In genomic region chr14:75832982-75833381, GRCm38 (mm10) we compare ENCODE assay signal across 8 mouse cellular contexts. TPM values are rescaled to one million over a fixed set of nuclear protein-coding genes. Genes with fewer than 3 reads are reported as not detected.
DNase-seq lines count a peak whose midpoint lies in the region; ATAC-seq and TF ChIP-seq lines count a peak whose summit lies in the region.

No protein-coding gene starts in this region.

- H3K4me1 ChIP-seq in heart, postnatal 0 days (ENCODE audit: control insufficient read depth, insufficient read depth) = peaks cover 46% of the 10 kb centered on the region
- H3K4me1 ChIP-seq in embryonic facial prominence, embryonic 15.5 days = peaks cover 40% of the 10 kb centered on the region
- peaks cover 8% of the 10 kb centered on the region for H3K4me1 ChIP-seq in midbrain, postnatal 0 days (ENCODE audit: insufficient read depth, low read length)

- no peaks in the 10 kb centered on the region for H3K27me3 ChIP-seq in heart, postnatal 0 days (ENCODE audit: control insufficient read depth, insufficient read depth, low read length)
- H3K27me3 ChIP-seq in embryonic facial prominence, embryonic 15.5 days = peaks cover 12% of the 10 kb centered on the region; the same call in 1 of the 2 replicates
- H3K27me3 ChIP-seq in midbrain, postnatal 0 days (ENCODE audit: insufficient read depth, low read length) = peaks cover 6% of the 10 kb centered on the region

- 49% methylated on average over 4 of the region's 4 CpGs for WGBS in heart, postnatal 0 days
- WGBS in embryonic facial prominence, embryonic 15.5 days = 33% methylated on average over 4 of the region's 4 CpGs
- 15% methylated on average over 4 of the region's 4 CpGs for WGBS in midbrain, postnatal 0 days

- H3K9ac ChIP-seq in heart, postnatal 0 days (replicated peaks; ENCODE audit: low read depth, low read length) = 0 out of 2 replicates have a peak overlapping the region, but pooled peaks have one; percentile 93
- no peak overlapping the region for H3K9ac ChIP-seq in embryonic facial prominence, embryonic 15.5 days
- H3K9ac ChIP-seq in midbrain, postnatal 0 days (replicated peaks; ENCODE audit: low read length, poor library complexity, severe bottlenecking) = no peak overlapping the region

- no peak for TF ChIP-seq EP300 in heart, postnatal 0 days (IDR thresholded peaks at IDR 0.05; ENCODE audit: low read depth)

- H3K4me3 ChIP-seq in heart, postnatal 0 days (ENCODE audit: low read depth, low read length) = peak overlapping the region; percentile 49
- H3K4me3 ChIP-seq in embryonic facial prominence, embryonic 15.5 days (replicated peaks) = peak overlapping the region; percentile 47; the same call in 1 of the 2 replicates
- H3K4me3 ChIP-seq in midbrain, postnatal 0 days (ENCODE audit: low read depth, low read length) = no peak overlapping the region

- no peak for DNase-seq in heart, postnatal 0 days (ENCODE audit: low spot score)
- DNase-seq in heart, postnatal 4 days = no peak
- DNase-seq in kidney, postnatal 36 days = peak; percentile 56 to 76
- peak; percentile 37 for DNase-seq in midbrain, postnatal 0 days (ENCODE audit: low spot score)
- no peak for DNase-seq in frontal cortex, adult 2 months (ENCODE audit: extremely low spot score in 1 of 2, low spot score in 1 of 2)
- DNase-seq in right cerebral cortex, postnatal 4 days = no peak
- no peak for DNase-seq in adipocyte (ENCODE audit: low spot score)

- no peaks in the 10 kb centered on the region for H3K9me3 ChIP-seq in heart, postnatal 0 days (replicated peaks; ENCODE audit: control insufficient read depth, low read length)
- H3K9me3 ChIP-seq in embryonic facial prominence, embryonic 15.5 days (replicated peaks) = no peaks in the 10 kb centered on the region
- H3K9me3 ChIP-seq in midbrain, postnatal 0 days (ENCODE audit: low read length) = no peaks in the 10 kb centered on the region

- TF ChIP-seq CTCF in heart, postnatal 0 days (IDR thresholded peaks at IDR 0.05; ENCODE audit: low read depth) = no peak
- no peak for TF ChIP-seq CTCF in midbrain, postnatal 0 days (IDR thresholded peaks at IDR 0.05)

- H3K27ac ChIP-seq in heart, postnatal 0 days (ENCODE audit: low read depth) = peak overlapping the region; percentile 100
- no peak overlapping the region for H3K27ac ChIP-seq in embryonic facial prominence, embryonic 15.5 days (replicated peaks)
- H3K27ac ChIP-seq in midbrain, postnatal 0 days (ENCODE audit: low read depth, low read length) = no peak overlapping the region

- no peak for ATAC-seq in heart, postnatal 0 days (ENCODE audit: insufficient read depth, low read depth)
- ATAC-seq in embryonic facial prominence, embryonic 15.5 days (ENCODE audit: insufficient number of reproducible peaks, low FRiP score, low TSS enrichment, low read depth) = no peak
- ATAC-seq in midbrain, postnatal 0 days (ENCODE audit: low FRiP score) = no peak

- H3K4me2 ChIP-seq in heart, postnatal 0 days (ENCODE audit: low read depth, low read length) = peak overlapping the region; percentile 93
- peak overlapping the region; percentile 71; the same call in 1 of the 2 replicates for H3K4me2 ChIP-seq in embryonic facial prominence, embryonic 15.5 days (replicated peaks)
- H3K4me2 ChIP-seq in midbrain, postnatal 0 days (ENCODE audit: low read depth, low read length, poor library complexity, severe bottlenecking) = peak overlapping the region; percentile 87

- no peaks in the 10 kb centered on the region for H3K36me3 ChIP-seq in heart, postnatal 0 days (replicated peaks; ENCODE audit: control insufficient read depth, insufficient read depth, low read length)
- H3K36me3 ChIP-seq in embryonic facial prominence, embryonic 15.5 days = no peaks in the 10 kb centered on the region
- no peaks in the 10 kb centered on the region for H3K36me3 ChIP-seq in midbrain, postnatal 0 days (ENCODE audit: insufficient read depth, low read length)

RNA-seq across cellular contexts. Expression of gene Tpt1, which starts 11.9 kb away (rescaled TPM):
- 746 and 806 TPM in 2 replicates for total RNA-seq in heart, postnatal 0 days (2014; rRNA removed; ENCODE audit: low replicate concordance)
- polyA plus RNA-seq in heart, postnatal 0 days (2015; fragmentation: Nextera tagmentation; extraction: Ambion mirVana) = 1,059 and 1,111 TPM in 2 replicates
- 1,000 to 10,000 TPM; 3,223 to 3,331 TPM for total RNA-seq in heart, postnatal 4 days (2021)
- 1,119 and 1,203 TPM in 2 replicates for polyA plus RNA-seq in embryonic facial prominence, embryonic 15.5 days (2015; fragmentation: Nextera tagmentation; extraction: Ambion mirVana)
- 555 and 595 TPM in 2 replicates for total RNA-seq in midbrain, postnatal 0 days (2014; rRNA removed)
- 612 and 651 TPM in 2 replicates for polyA plus RNA-seq in midbrain, postnatal 0 days (2015; fragmentation: Nextera tagmentation; extraction: Ambion mirVana)
- polyA plus RNA-seq in frontal cortex, adult 2 months (2012; rRNA removed) = 908 and 941 TPM in 2 replicates

RNA-seq across cellular contexts. Expression of gene Slc25a30, which starts 46.1 kb away (rescaled TPM):
- 39.0 and 39.2 TPM in 2 replicates for total RNA-seq in heart, postnatal 0 days (2014; rRNA removed; ENCODE audit: low replicate concordance)
- polyA plus RNA-seq in heart, postnatal 0 days (2015; fragmentation: Nextera tagmentation; extraction: Ambion mirVana) = 6.2 and 6.3 TPM in 2 replicates
- total RNA-seq in heart, postnatal 4 days (2021) = 10 to 100 TPM; 17.5 to 20.3 TPM
- 3.5 and 3.8 TPM in 2 replicates for polyA plus RNA-seq in embryonic facial prominence, embryonic 15.5 days (2015; fragmentation: Nextera tagmentation; extraction: Ambion mirVana)
- 9.6 and 17.1 TPM in 2 replicates for total RNA-seq in midbrain, postnatal 0 days (2014; rRNA removed)
- polyA plus RNA-seq in midbrain, postnatal 0 days (2015; fragmentation: Nextera tagmentation; extraction: Ambion mirVana) = 6.2 and 6.5 TPM in 2 replicates
- polyA plus RNA-seq in frontal cortex, adult 2 months (2012; rRNA removed) = 7.3 and 8.1 TPM in 2 replicates

Comparison
In these comparisons a context has a peak if more than half of its experiments do, and no peak if none do; other contexts are left out.
1. DNase-seq: peak in kidney, postnatal 36 days (2 of 2) and midbrain, postnatal 0 days (single experiment); none in heart, postnatal 0 days (single experiment), heart, postnatal 4 days (single experiment), frontal cortex, adult 2 months (0 of 2), right cerebral cortex, postnatal 4 days (single experiment) and adipocyte (single experiment).
2. Peak in every context shown above with its lines, with median percentiles within 50 percentile points of each other: H3K4me2 ChIP-seq.